Mouse (Mus musculus) spleen, adult 10 weeks (tissue): ENCODE results near the gene Lcn11. TPM values are rescaled to one million over a fixed set of nuclear protein-coding genes. Genes with fewer than 3 reads are reported as not detected.

Experiments
- polyA plus RNA-seq: library from polyadenylated mRNA; stranded (reverse); fragments of 350-450 nt; fragmentation: Illumina TruSeq; extraction: RNeasy Lipid Tissue Mini Kit (QIAGEN cat#74804); gene quantifications from one replicate; pipeline ENCODE4 v1.2.3, GENCODE M21; 2015; ENCODE audit warnings: low replicate concordance; ENCODE audit not compliant: insufficient read depth

The Lcn11 gene
- not detected for polyA plus RNA-seq

DNA sequence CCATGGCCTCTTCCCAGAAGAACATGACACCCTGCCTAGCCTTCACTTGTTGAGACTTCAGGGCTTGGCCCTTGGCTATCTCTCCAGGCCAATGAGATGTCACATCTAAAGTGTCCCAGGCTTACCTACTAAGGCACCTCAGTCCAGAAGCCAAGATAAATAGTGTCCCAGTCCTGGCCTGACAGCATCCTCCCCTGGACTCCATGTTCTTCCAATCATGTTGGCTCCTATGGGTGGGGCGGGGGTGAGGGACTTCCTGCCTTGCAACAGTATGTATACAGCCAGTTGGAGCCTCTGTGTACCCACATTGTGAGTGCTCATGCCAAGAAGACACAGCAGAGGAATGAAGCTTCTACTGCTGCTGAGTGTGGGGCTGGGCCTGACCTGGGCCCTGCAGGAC is at the start of gene Lcn11:
Lcn11 (plus strand) TSS at position 301 of the 400 bp plus-strand sequence.

DNA sequence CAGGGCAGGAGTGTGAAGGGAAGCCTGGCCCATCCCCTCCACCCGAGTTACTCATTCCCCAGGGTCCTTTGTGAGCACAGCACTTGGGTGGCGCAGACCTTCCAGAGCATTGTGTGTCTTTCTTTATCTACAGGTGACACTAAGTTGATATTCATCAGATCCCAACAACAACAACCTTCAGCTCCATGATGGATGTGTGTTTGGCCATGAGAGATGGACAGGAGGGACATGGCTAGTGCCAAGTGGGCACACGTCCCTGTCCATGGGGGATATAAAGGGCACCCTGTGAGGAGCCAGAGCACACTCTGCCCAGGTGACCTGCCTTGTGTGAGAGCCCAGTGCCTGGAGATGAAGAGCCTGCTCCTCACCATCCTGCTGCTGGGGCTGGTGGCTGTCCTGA is 40.1 kb upstream of the Lcn11 start, which contains the start of gene Obp2b:
Obp2b (plus strand) TSS at position 301 of the 400 bp plus-strand sequence.

DNA sequence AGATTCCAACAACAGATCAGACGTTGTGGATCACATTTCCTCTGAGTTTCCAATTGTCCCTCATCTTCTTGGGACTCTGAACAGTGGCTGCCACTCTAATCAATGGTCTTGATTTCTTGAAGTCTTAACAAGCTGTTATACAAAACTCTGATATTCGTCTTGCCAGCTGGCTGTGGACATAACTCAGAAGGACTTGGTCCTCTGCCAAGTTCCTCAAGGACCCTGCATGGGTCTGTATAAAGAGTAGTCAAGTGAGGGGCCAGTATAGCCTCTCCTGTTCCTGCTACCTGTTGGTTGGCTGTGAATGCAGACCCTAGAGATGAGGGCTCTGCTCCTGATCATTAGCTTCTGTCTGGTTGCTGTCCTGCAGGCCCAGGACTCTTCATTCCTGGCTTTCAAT is 11.5 kb upstream of the Lcn11 start, which contains the start of gene Lcn3:
Lcn3 (plus strand) TSS at position 301 of the 400 bp plus-strand sequence.

DNA sequence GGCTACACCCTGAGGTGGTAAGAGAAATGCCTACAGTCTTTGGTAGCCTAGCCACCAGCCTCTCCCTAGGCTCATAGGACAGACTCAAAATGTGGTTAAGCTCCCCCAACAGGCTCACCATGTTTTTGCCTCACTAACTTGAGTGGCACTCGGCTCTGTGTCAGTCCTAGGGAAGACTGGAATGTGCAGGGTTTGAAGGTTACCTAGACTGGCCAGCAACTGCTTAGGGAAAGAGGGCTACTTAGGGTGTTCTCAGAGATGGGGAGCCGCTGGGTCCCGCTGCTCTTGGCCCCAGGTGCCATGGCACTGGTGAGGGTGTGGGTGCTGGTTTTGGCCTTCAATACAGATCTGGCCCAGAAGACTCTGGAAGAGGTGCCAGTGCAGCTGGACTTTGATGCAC is 5.1 kb downstream of the Lcn11 start, which contains the start of gene Gm13539:
Gm13539 (plus strand) TSS at position 301 of the 400 bp plus-strand sequence.

DNA sequence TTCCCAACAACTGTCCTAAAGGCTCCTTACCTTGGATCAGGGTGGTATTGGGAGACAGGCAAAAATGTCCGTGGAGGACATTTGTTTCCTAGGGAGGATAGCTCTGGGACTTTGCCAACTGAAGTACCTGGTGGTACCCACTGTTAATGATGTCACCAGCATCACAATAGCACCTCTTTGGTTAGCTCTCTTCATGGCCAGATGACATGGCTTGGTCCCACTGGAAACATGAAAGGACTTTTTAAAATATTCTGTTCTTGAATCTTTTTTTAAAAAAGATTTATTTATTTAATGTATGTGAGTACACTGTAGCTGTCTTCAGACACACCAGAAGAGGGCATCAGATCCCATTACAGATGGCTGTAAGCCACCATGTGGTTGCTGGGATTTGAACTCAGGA is 38.9 kb downstream of the Lcn11 start, which contains the start of gene Glt6d1:
Glt6d1 (minus strand) TSS at position 101 of the 400 bp plus-strand sequence.

DNA sequence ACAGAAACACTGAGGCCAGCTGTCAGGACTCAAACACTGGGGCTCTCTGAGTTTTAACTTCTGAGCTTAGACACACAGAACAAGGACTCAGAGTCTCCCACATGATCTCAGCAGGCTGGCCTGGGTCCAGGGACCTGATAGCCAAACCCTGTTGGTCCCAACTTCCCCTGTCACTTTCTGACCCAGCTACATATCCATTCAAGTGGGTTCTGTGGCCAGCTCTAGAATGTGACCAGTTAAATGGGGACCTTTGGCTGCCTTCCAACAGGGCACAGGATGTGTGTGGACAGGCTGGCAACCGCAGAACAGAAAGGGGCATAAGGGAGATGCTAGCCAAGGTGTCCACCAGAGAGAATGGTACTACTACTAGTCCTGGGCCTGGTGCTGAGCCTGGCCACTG is 46.0 kb downstream of the Lcn11 start, which contains the start of gene Lcn9:
Lcn9 (plus strand) TSS at position 348 of the 400 bp plus-strand sequence.

Other genes with a start within 250 kb of the Lcn11 start
- 24.0 TPM for gene Traf2, start 230.1 kb upstream of the Lcn11 start, polyA plus RNA-seq
- 41.3 TPM for gene Edf1, start 219.2 kb upstream of the Lcn11 start, polyA plus RNA-seq
- gene Mamdc4, start 202.2 kb upstream of the Lcn11 start, polyA plus RNA-seq = 0.43 TPM
- 21.0 TPM for gene Phpt1, start 201.8 kb upstream of the Lcn11 start, polyA plus RNA-seq
- gene Ajm1, start 195.3 kb upstream of the Lcn11 start, polyA plus RNA-seq = 0.72 TPM
- 59.4 TPM for gene Rabl6, start 168.5 kb upstream of the Lcn11 start, polyA plus RNA-seq
- not detected for gene Ccdc183, start 159.3 kb upstream of the Lcn11 start, polyA plus RNA-seq
- 14.0 TPM for gene Tmem141, start 155.0 kb upstream of the Lcn11 start, polyA plus RNA-seq
- gene Fcna, start 149.0 kb upstream of the Lcn11 start, polyA plus RNA-seq = 205 TPM
- not detected for gene Lcn8, start 123.9 kb upstream of the Lcn11 start, polyA plus RNA-seq
- gene Lcn5, start 119.1 kb upstream of the Lcn11 start, polyA plus RNA-seq = not detected
- gene Lcn6, start 100.2 kb upstream of the Lcn11 start, polyA plus RNA-seq = not detected
- gene Lcn10, start 94.3 kb upstream of the Lcn11 start, polyA plus RNA-seq = not detected
- not detected for gene Obp2a, start 77.0 kb upstream of the Lcn11 start, polyA plus RNA-seq
- gene Bmyc, start 70.3 kb upstream of the Lcn11 start, polyA plus RNA-seq = 11.3 TPM
- gene Obp2b, start 40.0 kb upstream of the Lcn11 start, polyA plus RNA-seq = not detected
- gene Lcn3, start 11.4 kb upstream of the Lcn11 start, polyA plus RNA-seq = not detected
- not detected for gene Gm13539, start 5.2 kb downstream of the Lcn11 start, polyA plus RNA-seq
- gene Glt6d1, start 38.8 kb downstream of the Lcn11 start, polyA plus RNA-seq = not detected
- gene Lcn9, start 46.1 kb downstream of the Lcn11 start, polyA plus RNA-seq = not detected
- gene Sohlh1, start 70.2 kb downstream of the Lcn11 start, polyA plus RNA-seq = not detected
- gene Kcnt1, start 86.7 kb downstream of the Lcn11 start, polyA plus RNA-seq = not detected
- 12.6 TPM for gene Camsap1, start 206.3 kb downstream of the Lcn11 start, polyA plus RNA-seq
- gene Ubac1, start 244.7 kb downstream of the Lcn11 start, polyA plus RNA-seq = 55.9 TPM